ENCODE assay signal across 11 mouse cellular contexts in the genomic region with DNA sequence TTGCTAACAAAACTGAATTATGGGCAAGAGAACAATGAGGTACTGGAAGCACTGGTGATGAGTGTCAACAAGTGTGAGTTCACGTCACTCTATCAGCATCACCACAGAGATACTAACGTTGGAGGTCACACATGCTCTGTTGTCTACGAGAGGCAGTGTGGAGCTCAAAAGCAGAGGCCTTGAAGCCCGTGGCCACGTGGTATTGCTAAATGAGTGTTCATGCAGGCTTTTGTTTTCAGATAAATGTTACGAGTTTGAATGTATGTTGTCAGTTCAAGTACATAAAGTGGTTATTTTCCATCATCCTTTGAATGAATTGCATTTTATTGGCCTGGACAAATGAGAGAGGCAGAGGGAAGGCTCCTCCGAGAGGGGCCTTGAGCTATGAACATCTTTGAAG.
"Had no signal": no experiment of that assay in that cellular context is flagged by ENCODE, and none has a peak within 500 bp of the region (broad histone marks: within the 10 kb centered on the region; RNA-seq: fewer than 3 reads in every experiment).

No protein-coding gene starts in this region.

- H3K36me3 ChIP-seq: limb, embryonic 13.5 days; liver, embryonic 13.5 days; midbrain, embryonic 12.5 days; neural tube, embryonic 13.5 days had no signal

- H3K27me3 ChIP-seq: limb, embryonic 13.5 days; liver, embryonic 13.5 days; midbrain, embryonic 12.5 days; neural tube, embryonic 13.5 days had no signal

- H3K9me3 ChIP-seq: liver, embryonic 13.5 days; neural tube, embryonic 13.5 days had no signal

- H3K4me3 ChIP-seq: limb, embryonic 13.5 days; liver, embryonic 13.5 days; midbrain, embryonic 12.5 days; neural tube, embryonic 13.5 days had no signal

- DNase-seq: kidney, adult 8-10 months; kidney, postnatal 25 days; left cerebral cortex, postnatal 4 days; liver, embryonic 13.5 days; lung, adult 18-20 months; right cerebral cortex, adult 18-20 months; thymus, adult 18-20 months; thymus, postnatal 14 days had no signal

- H3K27ac ChIP-seq: limb, embryonic 13.5 days; liver, embryonic 13.5 days; midbrain, embryonic 12.5 days; neural tube, embryonic 13.5 days had no signal

- H3K9ac ChIP-seq: liver, embryonic 13.5 days; midbrain, embryonic 12.5 days had no signal
